Mouse (Mus musculus) neural tube, embryonic 11.5 days (tissue): Measurements from ENCODE around the gene Rimbp3. TPM values are rescaled to one million over a fixed set of nuclear protein-coding genes. Genes with fewer than 3 reads are reported as not detected.

Experiments used
- ATAC-seq: fragments of 200-750 bp; cut with Nextera tagmentation; 2 replicates; pipeline ENCODE4 v1.8.0; 2017; ENCODE audit warnings: moderate number of reproducible peaks, mild to moderate bottlenecking, moderate TSS enrichment, moderate library complexity; ENCODE audit not compliant: insufficient read depth, low FRiP score, low TSS enrichment
- DNase-seq: peaks from one replicate; pipeline ENCODE4 v3.0.0-alpha.2; 2015; ENCODE audit warnings: low spot score
- H3K27ac ChIP-seq: fragments of 300-500 bp; sonication (generic); 2 replicates; pipeline ENCODE4 v1.5.1; 2014; ENCODE audit warnings: low read depth, mild to moderate bottlenecking, low read length
- H3K27me3 ChIP-seq: fragments of 300-500 bp; sonication (generic); 2 replicates; pipeline ENCODE4 v1.6.1; 2014; ENCODE audit warnings: mild to moderate bottlenecking, low read length, mixed read lengths; ENCODE audit not compliant: control insufficient read depth, insufficient read depth
- H3K36me3 ChIP-seq: fragments of 300-500 bp; sonication (generic); 2 replicates; pipeline ENCODE4 v1.6.1; 2014; ENCODE audit warnings: mild to moderate bottlenecking, low read length, moderate library complexity, mixed read lengths; ENCODE audit not compliant: control insufficient read depth, insufficient read depth
- H3K4me1 ChIP-seq: fragments of 300-500 bp; sonication (generic); 2 replicates; pipeline ENCODE4 v1.6.1; 2014; ENCODE audit warnings: low read length, mixed read lengths; ENCODE audit not compliant: control insufficient read depth, insufficient read depth
- H3K4me2 ChIP-seq: fragments of 300-500 bp; sonication (generic); 2 replicates; pipeline ENCODE4 v1.6.1; 2014; ENCODE audit warnings: low read depth, mild to moderate bottlenecking, moderate library complexity
- H3K4me3 ChIP-seq: fragments of 300-500 bp; sonication (generic); 2 replicates; pipeline ENCODE4 v1.5.1; 2014; ENCODE audit warnings: low read depth, low read length
- H3K9ac ChIP-seq: fragments of 300-500 bp; sonication (generic); 2 replicates; pipeline ENCODE4 v1.6.1; 2014; ENCODE audit warnings: mild to moderate bottlenecking, low read length
- H3K9me3 ChIP-seq: fragments of 300-500 bp; sonication (generic); 2 replicates; pipeline ENCODE4 v1.6.1; 2016; ENCODE audit warnings: low read length; ENCODE audit not compliant: control insufficient read depth
- WGBS: fragments of 180-500 bp; shearing (Covaris S2); extraction: QIAGEN DNeasy Blood & Tissue Kit; methylation state at CpG from one replicate; pipeline ENCODE4 v1.1.7; 2014; 5-methylcytosine and 5-hydroxymethylcytosine counted together
- polyA plus RNA-seq: library from polyadenylated mRNA; unstranded; fragments of >200 nt; fragmentation: Nextera tagmentation; extraction: Ambion mirVana; gene quantifications from 2 replicates; pipeline ENCODE4 v1.2.1, GENCODE M21; 2014

The Rimbp3 gene
- polyA plus RNA-seq, 1 experiment from 2014 or later, result 1.1 TPM

- H3K27me3 ChIP-seq, result no peaks in the 10 kb centered on the region
- H3K9ac ChIP-seq, result no peak overlapping the region
- H3K4me2 ChIP-seq, result no peak overlapping the region
- no peak overlapping the region for H3K4me3 ChIP-seq
- DNase-seq (no peak), ATAC-seq (no peak)
- no peaks in the 10 kb centered on the region for H3K9me3 ChIP-seq
- H3K4me1 ChIP-seq, result no peaks in the 10 kb centered on the region
- no peak overlapping the region for H3K27ac ChIP-seq
- peaks cover 16% of the 10 kb centered on the region for H3K36me3 ChIP-seq
- 82% methylated on average over 1 of the region's 1 CpGs for WGBS
These were observed 52.9 kb downstream of the Rimbp3 start for GRCm38 (mm10) chr16:17261341-17261740.

Other genes starting within 250 kb of the Rimbp3 start
- gene Mapk1, start 225.2 kb upstream of the Rimbp3 start, polyA plus RNA-seq, result 218 and 224 TPM in 2 replicates
- 96.2 and 106 TPM in 2 replicates for gene Ypel1, start 138.9 kb upstream of the Rimbp3 start, polyA plus RNA-seq
- gene Ppil2, start 97.3 kb upstream of the Rimbp3 start, polyA plus RNA-seq, result 150 and 156 TPM in 2 replicates
- 97.3 and 105 TPM in 2 replicates for gene 2610318N02Rik, start 83.4 kb upstream of the Rimbp3 start, polyA plus RNA-seq
- 65.7 and 72.2 TPM in 2 replicates for gene Sdf2l1, start 76.2 kb upstream of the Rimbp3 start, polyA plus RNA-seq
- 12.2 and 12.5 TPM in 2 replicates for gene Ydjc, start 64.0 kb upstream of the Rimbp3 start, polyA plus RNA-seq
- 0.97 and 1.2 TPM in 2 replicates for gene Ccdc116, start 61.4 kb upstream of the Rimbp3 start, polyA plus RNA-seq
- gene Ube2l3, start 6.0 kb upstream of the Rimbp3 start, polyA plus RNA-seq, result 397 and 405 TPM in 2 replicates
- 10.0 and 11.2 TPM in 2 replicates for gene Hic2, start 25.0 kb downstream of the Rimbp3 start, polyA plus RNA-seq
- gene Tmem191c, start 67.5 kb downstream of the Rimbp3 start, polyA plus RNA-seq, result 6.7 and 6.8 TPM in 2 replicates
- 0.15 and 0.23 TPM in 2 replicates for gene Serpind1, start 122.8 kb downstream of the Rimbp3 start, polyA plus RNA-seq
- gene Snap29, start 197.4 kb downstream of the Rimbp3 start, polyA plus RNA-seq, result 7.3 and 7.7 TPM in 2 replicates
- 42.8 and 51.2 TPM in 2 replicates for gene Pi4ka, start 197.7 kb downstream of the Rimbp3 start, polyA plus RNA-seq
- gene Crkl, start 243.4 kb downstream of the Rimbp3 start, polyA plus RNA-seq, result 86.5 and 93.8 TPM in 2 replicates